Mouse (Mus musculus) hindbrain, postnatal 0 days (tissue): ENCODE measurements around the gene Clec16a. TPM values are rescaled to one million over a fixed set of nuclear protein-coding genes. Genes with fewer than 3 reads are reported as not detected.

Source experiments
- ATAC-seq: fragments of 200-750 bp; cut with Nextera tagmentation; 2 replicates; pipeline ENCODE4 v1.8.0; 2017; ENCODE audit warnings: mild to moderate bottlenecking, moderate TSS enrichment, moderate library complexity
- DNase-seq: peaks from one replicate; pipeline ENCODE4 v3.0.0-alpha.2; 2015; ENCODE audit warnings: low spot score
- H3K27ac ChIP-seq: fragments of 300-500 bp; sonication (generic); 2 replicates; pipeline ENCODE4 v1.5.1; 2014; ENCODE audit warnings: mild to moderate bottlenecking
- H3K27me3 ChIP-seq: fragments of 300-500 bp; sonication (generic); 2 replicates; pipeline ENCODE4 v1.6.1; 2014; ENCODE audit warnings: low read length, mixed read lengths; ENCODE audit not compliant: insufficient read depth
- H3K36me3 ChIP-seq: fragments of 300-500 bp; sonication (generic); 2 replicates; pipeline ENCODE4 v1.6.1; 2014; ENCODE audit warnings: low read length, mixed read lengths; ENCODE audit not compliant: insufficient read depth
- H3K4me1 ChIP-seq: fragments of 300-500 bp; sonication (generic); 2 replicates; pipeline ENCODE4 v1.6.1; 2014; ENCODE audit warnings: antibody characterized with exemption, low read length, mixed read lengths; ENCODE audit not compliant: insufficient read depth
- H3K4me2 ChIP-seq: fragments of 300-500 bp; sonication (generic); 2 replicates; pipeline ENCODE4 v1.6.1; 2014; ENCODE audit warnings: low read depth, mild to moderate bottlenecking, low read length, moderate library complexity, mixed read lengths
- H3K4me3 ChIP-seq: fragments of 300-500 bp; sonication (generic); 2 replicates; pipeline ENCODE4 v1.5.1; 2014; ENCODE audit warnings: low read length
- H3K9ac ChIP-seq: fragments of 300-500 bp; sonication (generic); replicated peaks from 2 replicates; pipeline ENCODE4 v1.6.1; 2014; ENCODE audit warnings: mild to moderate bottlenecking, low read length, moderate library complexity, mixed read lengths
- H3K9me3 ChIP-seq: fragments of 300-500 bp; sonication (generic); 2 replicates; pipeline ENCODE4 v1.6.1; 2016; ENCODE audit warnings: low read length, mixed read lengths
- CTCF ChIP-seq: IDR thresholded peaks from 2 replicates; pipeline ENCODE4 v1.5.1; 2016; ENCODE audit warnings: antibody characterized with exemption, control low read depth, low read depth
- WGBS: fragments of 180-500 bp; shearing (Covaris S2); extraction: QIAGEN DNeasy Blood & Tissue Kit; methylation state at CpG from one replicate; pipeline ENCODE4 v1.1.7; 2014; 5-methylcytosine and 5-hydroxymethylcytosine counted together
- polyA plus RNA-seq: library from polyadenylated mRNA; unstranded; fragments of >200 nt; fragmentation: Nextera tagmentation; extraction: Ambion mirVana; gene quantifications from 2 replicates; pipeline ENCODE4 v1.2.1, GENCODE M21; 2015
- total RNA-seq: library from RNA; depleted of rRNA; stranded (reverse); fragments of >200 nt; gene quantifications from 2 replicates; pipeline ENCODE4 v1.2.3, GENCODE M21; 2014

Gene Clec16a
- total and polyA plus RNA-seq, 2 experiments from 2014 or later = 62.5 to 67.8 TPM

- Histone ChIP-seq H3K9ac (no peak overlapping the region), H3K9me3 (no peaks in the 10 kb centered on the region), H3K4me3 (no peak overlapping the region), H3K4me2 (no peak overlapping the region), H3K27ac (no peak overlapping the region), H3K27me3 (no peaks in the 10 kb centered on the region), H3K4me1 (peaks cover 6% of the 10 kb centered on the region; the same call in 1 of the 2 replicates), H3K36me3 (no peaks in the 10 kb centered on the region)
- ATAC-seq (peak; percentile 21; the same call in 1 of the 2 replicates), DNase-seq (no peak)
- 29% methylated on average over 1 of the region's 1 CpGs for WGBS
- TF ChIP-seq CTCF = no peak
These were observed 177.9 kb downstream of the Clec16a start for GRCm38 (mm10) chr16:10722882-10723544.

- no peaks in the 10 kb centered on the region for H3K36me3 ChIP-seq
- DNase-seq (no peak), ATAC-seq (no peak)
- H3K4me3 ChIP-seq = no peak overlapping the region
- no peaks in the 10 kb centered on the region for H3K27me3 ChIP-seq
- peaks cover 6% of the 10 kb centered on the region; the same call in 1 of the 2 replicates for H3K4me1 ChIP-seq
- no peak overlapping the region for H3K9ac ChIP-seq
- TF ChIP-seq CTCF = no peak
- H3K4me2 ChIP-seq = no peak overlapping the region
- no peaks in the 10 kb centered on the region for H3K9me3 ChIP-seq
- 69% methylated on average over 5 of the region's 5 CpGs for WGBS
- H3K27ac ChIP-seq = no peak overlapping the region
These were observed 178.9 kb downstream of the Clec16a start for GRCm38 (mm10) chr16:10723816-10724647.

GRCm38 (mm10) chr16:10725156-10725555 is 180.0 kb downstream of the Clec16a start:
- no peak for DNase-seq
- WGBS = 70% methylated on average over 2 of the region's 2 CpGs
- Histone ChIP-seq H3K27ac (no peak overlapping the region), H3K9ac (no peak overlapping the region), H3K4me1 (no peaks in the 10 kb centered on the region; the same call in 1 of the 2 replicates), H3K9me3 (no peaks in the 10 kb centered on the region), H3K36me3 (no peaks in the 10 kb centered on the region), H3K4me3 (no peak overlapping the region), H3K27me3 (no peaks in the 10 kb centered on the region), H3K4me2 (no peak overlapping the region)
- ATAC-seq = no peak
- TF ChIP-seq CTCF = peak; percentile 32; the same call in 1 of the 2 replicates

GRCm38 (mm10) chr16:10727630-10728029 is 182.5 kb downstream of the Clec16a start:
- Histone ChIP-seq H3K36me3 (no peaks in the 10 kb centered on the region), H3K9me3 (no peaks in the 10 kb centered on the region), H3K27ac (no peak overlapping the region), H3K4me2 (no peak overlapping the region), H3K4me3 (no peak overlapping the region), H3K9ac (no peak overlapping the region), H3K27me3 (no peaks in the 10 kb centered on the region), H3K4me1 (no peaks in the 10 kb centered on the region; the same call in 1 of the 2 replicates)
- WGBS = 86% methylated on average over 4 of the region's 4 CpGs
- DNase-seq = no peak
- TF ChIP-seq CTCF = no peak
- ATAC-seq = no peak

GRCm38 (mm10) chr16:10728886-10729285 is 183.7 kb downstream of the Clec16a start:
- TF ChIP-seq CTCF = no peak
- Histone ChIP-seq H3K36me3 (no peaks in the 10 kb centered on the region), H3K27ac (no peak overlapping the region), H3K4me2 (no peak overlapping the region), H3K4me1 (no peaks in the 10 kb centered on the region; the same call in 1 of the 2 replicates), H3K27me3 (no peaks in the 10 kb centered on the region), H3K9ac (no peak overlapping the region), H3K4me3 (no peak overlapping the region), H3K9me3 (no peaks in the 10 kb centered on the region)
- peak; percentile 16; the same call in 1 of the 2 replicates for ATAC-seq
- no peak for DNase-seq
- 44% methylated on average over 3 of the region's 3 CpGs for WGBS

GRCm38 (mm10) chr16:10730941-10731340 is 185.8 kb downstream of the Clec16a start:
- Histone ChIP-seq H3K27me3 (no peaks in the 10 kb centered on the region), H3K4me2 (no peak overlapping the region), H3K9ac (no peak overlapping the region), H3K4me1 (no peaks in the 10 kb centered on the region), H3K36me3 (no peaks in the 10 kb centered on the region), H3K27ac (no peak overlapping the region), H3K9me3 (no peaks in the 10 kb centered on the region), H3K4me3 (no peak overlapping the region)
- ATAC-seq = no peak
- DNase-seq = no peak
- no peak for TF ChIP-seq CTCF
- WGBS = 81% methylated on average over 4 of the region's 4 CpGs

- Histone ChIP-seq H3K36me3 (no peaks in the 10 kb centered on the region), H3K4me3 (no peak overlapping the region), H3K9me3 (no peaks in the 10 kb centered on the region), H3K27ac (no peak overlapping the region), H3K4me2 (no peak overlapping the region), H3K9ac (no peak overlapping the region), H3K27me3 (no peaks in the 10 kb centered on the region), H3K4me1 (no peaks in the 10 kb centered on the region)
- ATAC-seq = no peak
- WGBS = 77% methylated on average over 4 of the region's 4 CpGs
- DNase-seq = no peak
- TF ChIP-seq CTCF = no peak
These were observed 186.6 kb downstream of the Clec16a start for GRCm38 (mm10) chr16:10731785-10732184.
